Mouse (Mus musculus) layer of hippocampus, adult 9-10 months (tissue): ENCODE results near the gene Gm853.

Experiments
- DNase-seq: peaks from one replicate; pipeline ENCODE4 v3.0.0; 2022; ENCODE audit warnings: low spot score

The Gm853 gene

DNA sequence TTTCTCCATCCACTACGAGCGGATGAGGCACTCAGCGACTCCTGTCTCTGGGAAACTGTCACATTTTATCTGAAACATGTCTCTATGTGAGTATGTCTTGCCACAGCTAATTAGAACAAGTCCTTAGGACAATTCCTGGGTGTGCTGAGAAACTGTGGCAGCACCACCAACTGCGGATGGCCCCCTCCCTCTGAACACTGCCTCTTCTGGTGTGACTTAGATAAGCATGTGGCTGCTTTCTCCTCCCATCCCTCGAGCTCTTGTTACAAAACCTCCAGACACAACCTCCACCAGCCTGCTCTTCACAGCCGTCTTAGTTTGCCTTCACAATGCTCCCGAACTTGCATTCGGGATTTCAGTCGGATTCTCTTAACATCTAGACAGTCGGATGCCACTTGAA, 8.3 kb downstream of the Gm853 start:
- DNase-seq: no peak

DNA sequence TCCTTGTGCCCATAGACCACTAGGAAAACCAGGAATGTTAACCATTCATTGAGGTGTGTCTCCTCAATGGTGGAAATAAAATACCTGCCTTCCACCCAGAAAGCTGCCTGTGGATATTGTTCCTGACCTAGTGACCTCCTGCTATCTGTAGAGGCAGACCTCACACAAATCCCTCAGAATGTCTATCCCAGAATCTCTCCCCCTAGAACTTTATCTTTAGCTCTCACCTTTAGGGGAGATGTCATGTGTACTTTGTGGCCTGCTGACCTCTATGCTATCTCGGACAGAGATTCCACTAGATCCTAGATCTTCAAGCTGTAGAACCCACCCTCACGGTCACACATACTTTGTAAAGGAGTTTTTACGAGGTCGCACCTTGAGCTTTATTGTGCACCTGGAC, 9.0 kb downstream of the Gm853 start:
- no peak for DNase-seq

DNA sequence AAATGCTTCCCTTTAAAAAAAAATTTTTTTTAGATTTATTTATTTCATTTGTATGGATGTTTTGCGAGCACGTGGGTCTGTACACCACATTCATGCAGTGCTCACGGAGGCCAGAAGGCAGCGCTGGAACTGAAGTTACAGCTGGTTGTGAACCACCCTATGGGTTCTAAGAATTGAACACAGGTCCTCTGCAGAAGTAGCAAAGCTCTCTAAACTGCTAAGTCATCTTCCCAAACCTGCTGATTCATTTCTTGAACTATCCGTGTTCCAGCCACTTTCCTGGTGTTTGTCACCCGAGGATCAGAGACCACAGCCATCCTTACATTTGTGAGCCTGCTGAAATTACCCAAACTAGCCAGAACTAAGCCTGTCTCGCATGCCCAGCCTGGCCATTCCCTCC, 9.8 kb downstream of the Gm853 start:
- no peak for DNase-seq

DNA sequence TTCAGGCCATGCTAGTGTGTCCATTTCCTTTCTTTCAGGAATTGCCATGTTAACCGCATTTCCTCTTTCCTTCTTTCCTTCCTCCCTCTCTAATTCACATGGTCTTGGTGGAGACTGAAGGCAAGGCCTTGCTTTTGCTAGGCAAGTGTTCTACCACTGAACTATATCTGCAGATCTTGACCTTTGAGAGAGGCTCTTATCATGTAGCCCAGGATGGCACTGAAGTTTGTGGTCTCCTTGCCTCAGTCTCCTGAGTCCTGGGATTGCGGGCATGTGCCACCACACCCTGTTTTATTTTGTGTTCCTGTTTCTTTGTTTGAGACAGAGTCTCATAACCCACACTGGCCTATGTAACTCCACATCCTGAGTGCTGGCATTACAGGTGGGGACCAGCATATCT, 10.3 kb downstream of the Gm853 start:
- no peak for DNase-seq

DNA sequence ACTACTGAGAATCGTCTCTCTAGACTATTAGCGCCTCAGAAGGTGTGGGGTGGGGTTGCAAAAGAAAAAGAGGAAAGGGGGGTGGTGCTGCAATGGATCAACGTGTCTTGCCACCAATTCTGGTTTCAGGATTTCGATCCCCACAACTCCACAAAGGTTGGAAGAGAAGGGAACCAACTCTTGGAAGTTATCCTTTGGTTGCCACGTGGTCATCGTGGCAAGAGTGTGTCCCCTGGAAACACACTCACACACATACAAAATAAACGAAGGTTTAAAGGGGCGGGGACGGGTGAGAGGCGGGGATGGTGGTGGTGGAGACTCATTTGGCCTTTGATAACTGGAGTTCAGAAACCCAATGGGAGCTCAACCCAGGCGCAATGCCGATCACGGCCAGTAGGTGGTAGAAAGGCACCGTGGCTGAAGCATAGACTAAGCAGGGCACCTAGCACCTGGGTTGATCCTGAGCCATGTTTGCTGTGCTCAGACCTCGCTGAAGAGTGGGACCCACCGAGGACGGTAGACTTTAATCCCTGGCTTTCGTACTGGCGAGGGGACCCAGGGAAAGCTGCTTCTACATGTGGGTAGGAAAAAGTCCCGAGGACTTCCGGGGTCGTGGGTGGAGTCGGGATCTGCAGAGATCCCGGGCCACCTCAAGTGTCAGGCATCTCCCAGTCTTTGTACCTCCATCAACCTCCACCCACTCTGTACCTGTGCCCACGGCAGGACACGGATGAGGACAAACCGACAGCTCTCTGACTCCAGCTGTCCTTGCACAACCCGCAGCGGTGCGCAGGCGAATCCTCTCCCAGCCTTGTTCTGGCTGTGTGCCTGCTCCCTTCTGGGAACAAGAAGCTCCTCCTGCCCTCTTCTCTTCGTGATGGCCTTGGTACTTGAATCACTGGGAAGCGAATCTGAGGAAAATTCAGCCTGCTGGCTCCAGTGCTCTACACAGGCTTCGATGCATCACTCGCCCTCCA, 23.2 kb downstream of the Gm853 start:
- DNase-seq: peak; percentile 76

DNA sequence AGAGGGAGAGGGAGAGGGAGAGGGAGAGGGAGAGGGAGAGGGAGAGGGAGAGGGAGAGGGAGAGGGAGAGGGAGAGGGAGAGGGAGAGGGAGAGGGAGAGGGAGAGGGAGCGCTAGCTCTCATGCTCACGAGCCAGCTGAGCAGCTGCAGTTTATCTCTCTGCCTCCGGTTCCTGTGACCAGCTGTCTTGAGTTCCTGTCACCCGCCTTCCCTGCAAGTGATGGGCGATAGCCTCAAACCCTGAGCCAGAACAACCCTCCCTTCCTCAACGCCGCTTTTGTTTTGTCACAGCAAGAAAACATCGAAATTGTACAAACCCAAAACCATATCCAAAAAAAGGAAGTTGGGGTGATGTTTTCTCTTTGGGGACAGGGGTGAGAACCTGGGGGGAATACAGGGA, 25.7 kb downstream of the Gm853 start:
- DNase-seq: no peak

DNA sequence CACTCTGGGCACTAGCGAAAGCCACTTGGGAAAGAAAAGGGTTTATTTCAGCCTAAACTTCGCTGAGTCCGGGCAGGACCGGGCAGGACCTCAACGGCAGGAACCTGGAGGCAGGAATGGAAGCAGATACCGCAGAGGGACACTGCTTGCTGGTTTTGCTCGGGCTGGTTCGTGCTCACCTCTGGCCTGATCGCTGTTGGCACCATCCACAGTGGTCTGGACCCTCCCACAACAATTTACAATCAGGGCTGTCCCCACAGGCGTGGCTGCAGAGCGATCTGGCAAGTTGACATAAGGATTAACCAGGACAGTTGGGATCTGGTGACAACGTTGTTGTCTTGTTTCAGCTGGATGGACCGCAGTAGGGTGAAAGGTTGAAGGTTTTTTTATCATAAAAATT, 26.3 kb downstream of the Gm853 start:
- no peak for DNase-seq

DNA sequence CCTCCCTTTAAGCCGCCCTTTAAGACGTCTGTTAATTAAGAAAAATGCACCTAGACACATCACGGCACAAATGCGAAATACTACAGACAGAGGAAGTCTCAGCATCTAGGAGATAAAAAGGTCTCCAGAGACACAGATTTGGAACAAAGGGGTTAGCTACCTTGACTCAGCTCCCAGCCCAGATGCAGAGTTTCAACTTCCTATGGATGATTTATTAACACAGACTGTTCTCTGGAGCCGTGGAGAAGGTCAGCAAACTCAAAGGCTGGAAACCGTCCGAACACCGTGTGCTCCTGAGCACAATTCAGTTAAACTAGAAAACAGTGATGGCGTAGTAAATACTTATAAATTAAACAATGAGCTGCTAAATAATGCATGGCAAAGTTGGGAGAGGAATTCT, 29.9 kb downstream of the Gm853 start:
- no peak for DNase-seq

DNA sequence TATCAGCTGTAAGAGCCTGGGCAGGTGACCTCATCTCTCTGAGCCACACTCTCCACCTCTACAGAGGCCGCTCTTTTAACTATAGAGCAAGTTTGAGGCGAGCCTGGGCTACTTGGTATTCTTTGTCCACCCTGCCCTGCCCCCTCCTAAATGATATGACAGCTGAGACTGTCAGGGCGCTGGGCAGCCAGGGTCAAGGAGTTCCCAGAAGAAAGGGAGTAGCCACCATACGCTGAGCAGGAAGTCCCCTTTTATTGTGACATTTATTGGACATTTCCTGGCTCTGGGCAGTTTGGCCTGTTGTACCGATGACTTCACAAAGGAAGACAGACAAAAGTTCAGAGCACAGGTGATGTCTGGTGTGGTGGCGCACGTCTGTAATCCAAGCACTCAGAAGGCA, 32.6 kb downstream of the Gm853 start:
- DNase-seq: no peak

DNA sequence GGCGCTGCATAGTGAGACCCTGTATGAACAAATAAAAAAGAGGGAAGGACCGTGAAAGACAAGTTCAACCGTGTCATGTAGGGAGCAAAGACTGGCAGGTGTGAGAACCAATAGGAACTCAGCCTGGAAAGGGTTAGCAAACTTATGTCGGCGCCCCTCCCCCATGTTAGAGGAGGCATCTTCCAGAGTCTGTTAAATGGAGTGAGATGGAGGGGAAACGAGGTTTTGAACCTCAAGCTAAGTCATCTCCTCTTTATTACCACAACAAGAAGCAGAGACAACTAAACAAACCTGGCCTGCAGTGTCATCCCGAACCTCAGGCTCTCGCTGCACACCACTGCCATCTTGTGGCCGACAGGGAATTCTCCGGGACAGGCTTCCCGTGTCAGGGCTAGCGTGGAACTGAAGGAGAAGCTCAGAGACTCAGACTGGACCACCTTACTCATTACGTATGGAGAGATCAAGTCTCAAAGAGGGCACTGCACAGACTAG, 33.3 kb downstream of the Gm853 start:
- peak; percentile 53 for DNase-seq

DNA sequence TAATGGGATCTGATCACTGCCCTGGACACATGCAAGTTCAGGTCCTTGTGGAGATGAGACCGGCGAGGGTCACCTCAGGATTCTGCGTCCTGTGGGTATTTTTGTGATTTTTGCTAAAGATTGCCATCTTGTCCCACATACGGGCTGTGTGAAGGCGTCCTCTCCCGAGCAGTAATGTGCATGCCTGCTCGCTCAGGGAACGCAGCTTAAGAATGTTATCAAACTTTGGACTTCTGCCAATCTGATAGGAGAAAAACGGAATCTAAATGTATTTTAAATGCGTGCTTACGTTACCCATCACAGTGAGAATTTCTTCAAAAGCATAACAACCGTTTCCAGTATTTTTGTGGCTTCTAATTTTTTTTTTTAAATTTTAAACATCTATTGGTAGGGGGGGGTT, 35.3 kb downstream of the Gm853 start:
- DNase-seq: no peak

DNA sequence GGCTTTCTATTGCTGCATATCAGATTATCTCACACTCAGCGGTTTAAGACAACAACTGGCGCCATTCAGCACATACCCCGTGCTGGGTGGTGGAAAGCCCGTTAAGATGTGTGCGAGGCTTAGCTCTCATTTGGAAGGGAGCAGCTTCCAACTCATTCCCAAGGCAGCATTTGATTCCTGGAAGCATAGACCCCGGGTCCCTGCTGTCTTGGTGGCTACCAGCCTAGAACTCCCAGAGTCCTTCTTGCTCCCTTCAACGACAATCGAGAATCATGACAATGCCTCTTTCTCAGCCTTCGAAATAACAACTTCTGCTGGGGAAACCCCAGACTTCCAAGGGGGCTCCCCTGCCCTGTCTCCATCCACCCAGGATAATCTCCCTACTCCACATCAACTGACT, 35.8 kb downstream of the Gm853 start:
- DNase-seq: no peak

DNA sequence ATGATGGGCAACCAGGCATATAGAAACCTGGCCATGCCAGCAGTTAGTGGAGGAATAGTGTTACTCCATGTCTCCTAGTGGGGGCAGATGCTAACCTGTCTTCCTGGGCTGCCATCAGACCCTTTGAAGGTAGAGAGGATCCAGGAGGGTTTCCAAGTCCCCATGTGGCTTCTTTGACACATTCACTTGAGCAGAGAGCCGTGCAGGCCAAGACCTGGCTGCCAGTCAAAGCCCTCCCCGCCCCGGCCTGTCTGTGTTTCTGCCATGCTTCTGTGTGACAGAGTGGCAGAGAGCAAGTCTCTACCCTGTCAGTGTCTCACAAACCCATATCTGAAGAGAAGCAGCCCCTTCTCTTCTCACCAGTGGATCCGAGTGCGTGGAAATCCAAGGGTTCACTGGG, 38.3 kb downstream of the Gm853 start:
- no peak for DNase-seq

DNA sequence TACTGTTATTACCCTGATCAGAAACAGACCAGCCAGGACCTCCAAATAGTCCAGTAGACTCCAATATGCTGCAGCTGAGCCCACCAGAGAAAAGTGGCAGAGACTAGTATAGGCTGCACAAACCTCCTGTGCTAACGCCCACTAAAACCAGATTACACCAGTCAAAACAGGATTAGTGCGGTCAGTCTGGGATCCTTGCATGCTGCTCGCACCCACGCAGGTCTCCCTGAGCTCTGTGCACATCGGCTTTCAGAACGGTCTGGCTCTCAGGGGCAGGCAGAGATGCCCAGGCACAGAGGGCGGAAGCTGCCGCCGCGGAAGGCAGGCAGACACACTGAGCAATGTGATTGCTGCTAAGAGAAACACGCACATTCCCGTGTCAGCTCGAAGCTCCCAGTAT, 39.2 kb downstream of the Gm853 start:
- no peak for DNase-seq

DNA sequence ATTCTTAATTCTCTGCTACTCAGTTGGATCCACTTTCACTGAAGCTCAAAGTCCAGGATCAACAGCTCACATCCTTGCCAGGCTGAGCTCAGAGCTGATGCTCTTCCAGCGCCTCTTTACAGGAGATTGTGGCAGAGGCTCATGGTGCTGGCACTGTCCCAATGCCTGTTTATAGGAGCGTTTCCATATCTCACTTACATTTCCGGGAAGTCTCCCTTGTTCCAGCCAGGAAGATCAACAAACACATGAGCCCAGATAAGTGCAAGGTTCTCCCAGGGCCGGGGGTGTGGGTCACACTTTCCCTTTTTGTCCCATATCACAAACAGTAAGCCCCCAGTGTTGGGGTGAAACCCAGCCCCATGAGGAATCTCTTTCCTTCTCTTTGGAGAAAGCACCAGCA, 40.3 kb downstream of the Gm853 start:
- DNase-seq: no peak

DNA sequence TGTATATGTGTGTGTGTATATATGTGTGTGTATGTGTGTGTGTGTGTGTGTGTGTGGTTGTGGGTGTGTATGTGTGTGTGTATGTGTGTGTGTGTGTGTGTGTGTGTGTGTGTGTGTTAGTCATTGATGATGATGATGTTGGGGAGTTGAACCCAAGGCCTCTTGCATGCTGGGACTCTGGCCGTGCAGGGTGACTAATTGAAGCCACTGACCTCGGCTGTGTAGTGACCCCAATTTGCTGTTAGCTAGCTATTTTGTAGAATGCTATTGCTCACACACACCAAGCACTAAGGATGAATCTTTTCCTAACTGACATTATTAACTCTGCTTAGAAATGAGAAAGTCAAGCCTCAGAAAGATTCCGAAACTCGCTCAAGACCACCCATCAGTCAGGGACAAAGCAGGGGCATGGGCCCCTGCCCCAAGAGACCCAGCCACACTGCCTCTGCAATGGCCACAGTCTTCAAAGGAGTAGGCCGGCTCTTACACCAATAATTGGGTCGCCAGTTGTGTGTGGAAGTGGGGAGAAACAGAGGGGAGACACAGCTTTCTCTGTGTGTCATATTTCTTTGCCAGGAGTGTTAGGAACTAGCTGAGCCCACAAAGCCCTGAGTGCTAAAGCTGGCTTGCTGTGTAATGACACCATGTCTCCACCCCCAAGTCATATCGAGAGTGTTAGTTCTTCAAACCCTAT, 41.1 kb downstream of the Gm853 start:
- no peak for DNase-seq

DNA sequence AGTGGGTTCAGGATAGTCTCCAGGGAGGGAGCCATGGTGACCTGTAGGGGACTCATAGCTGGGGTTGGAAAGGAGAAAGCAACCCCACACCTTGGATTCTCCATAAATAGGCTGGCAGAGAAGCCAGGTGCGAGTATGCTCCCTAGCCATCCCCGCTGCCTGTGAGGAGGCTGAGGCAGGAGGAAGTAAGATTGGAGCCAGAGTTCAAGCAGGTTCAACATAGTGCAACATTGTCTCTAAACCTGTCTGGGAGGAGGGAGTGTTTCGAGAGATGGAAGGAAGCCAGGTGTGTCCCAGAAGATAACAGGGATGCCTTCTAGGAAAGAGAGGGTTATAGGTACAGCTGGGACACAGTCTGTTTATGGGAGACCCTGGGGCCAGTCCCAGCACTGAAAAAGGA, 42.3 kb downstream of the Gm853 start:
- DNase-seq: no peak

DNA sequence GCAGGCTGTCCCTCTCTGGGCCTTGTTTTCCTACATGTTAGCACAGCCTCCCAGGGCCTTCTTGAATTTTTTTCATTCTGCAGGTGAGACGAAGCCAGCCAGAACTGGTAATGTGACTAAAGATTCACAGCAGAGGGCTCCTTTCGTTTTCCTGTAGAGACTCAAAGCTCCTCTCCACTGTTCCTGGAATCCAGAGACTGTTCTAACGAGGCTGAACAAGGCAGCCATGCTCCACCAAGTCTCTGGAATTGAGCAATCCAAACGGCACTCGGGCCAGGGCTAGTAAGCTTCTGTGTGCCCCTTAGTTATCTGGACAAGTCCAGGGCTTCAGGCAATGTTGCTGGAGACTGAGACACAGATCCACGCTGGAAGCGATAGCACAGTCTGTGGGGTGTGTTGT, 44.7 kb downstream of the Gm853 start:
- DNase-seq: no peak

DNA sequence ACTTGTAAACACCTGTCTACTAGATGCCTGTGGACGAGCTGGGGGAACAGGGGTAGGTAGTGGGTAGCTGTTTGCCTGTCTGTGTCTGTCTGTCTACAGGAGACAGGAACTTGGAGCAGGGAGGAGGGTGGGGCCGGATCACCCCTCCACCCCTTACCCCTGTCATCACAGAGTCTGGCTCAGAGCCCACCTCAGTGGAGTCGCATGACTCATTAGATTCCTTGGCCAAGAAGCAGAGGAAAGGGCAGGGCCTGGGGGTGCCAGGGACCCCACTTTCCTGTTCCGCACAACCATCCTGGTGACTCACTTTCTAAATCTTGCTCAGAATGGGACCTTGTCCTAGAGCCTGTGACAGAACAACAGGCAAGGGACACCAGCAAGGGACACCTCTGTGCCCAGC, 45.1 kb downstream of the Gm853 start:
- DNase-seq: no peak

DNA sequence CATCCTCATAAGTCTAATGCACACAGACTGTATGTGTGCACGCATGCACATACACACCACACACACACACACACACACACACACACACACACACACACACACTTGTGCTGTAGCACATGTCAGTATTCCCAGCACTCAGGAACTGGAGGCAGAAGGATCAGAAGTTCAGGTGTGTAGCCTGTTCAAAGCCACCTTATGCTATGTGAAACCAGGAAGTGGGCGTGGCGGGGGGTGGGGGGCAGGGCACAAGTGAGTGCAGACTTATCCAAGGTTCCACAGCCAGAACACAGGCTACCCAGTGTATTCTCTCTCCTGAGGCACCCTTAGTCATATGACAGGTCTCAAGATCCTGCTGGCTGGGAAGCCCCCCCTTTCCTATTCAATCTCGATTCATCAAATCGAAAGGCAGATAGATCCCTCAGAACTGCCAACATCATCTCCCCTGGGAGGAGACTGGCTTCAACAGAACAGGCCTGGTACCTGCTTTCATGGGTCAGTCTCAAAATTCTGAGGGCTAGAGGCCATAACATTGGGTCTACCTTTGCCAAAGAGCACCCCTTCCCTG, 46.0 kb downstream of the Gm853 start:
- DNase-seq: no peak

DNA sequence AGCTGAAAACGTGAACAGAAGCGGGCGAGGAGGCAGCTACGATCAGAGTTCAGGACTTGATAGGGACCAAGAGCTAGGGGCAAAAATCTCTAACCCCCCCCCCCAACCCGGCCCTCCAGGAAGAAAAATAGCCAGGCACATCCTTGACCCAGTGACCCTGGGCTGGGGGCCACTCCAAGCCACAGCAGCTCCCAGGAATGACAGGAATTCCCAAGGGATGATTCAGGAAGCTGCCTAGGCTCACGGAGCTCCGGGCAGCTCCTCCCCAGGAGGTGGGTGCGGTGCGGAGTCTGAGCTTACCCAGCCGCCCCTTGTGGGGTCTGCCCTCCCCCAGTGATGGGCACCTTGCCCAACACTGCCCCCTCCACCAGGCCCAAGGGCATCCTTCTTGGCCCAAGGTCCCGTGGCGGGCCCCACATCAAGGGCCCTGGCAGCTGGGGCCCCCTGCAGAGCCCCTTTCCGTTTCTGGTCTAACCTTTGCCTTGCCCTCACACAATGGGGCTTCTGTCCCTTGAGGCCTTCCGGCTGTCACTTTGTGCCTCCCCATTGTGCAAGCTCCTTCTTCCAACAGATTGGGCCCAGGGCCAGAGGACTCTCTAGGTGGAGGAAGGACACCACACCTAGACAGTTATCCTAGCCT, 47.0 kb downstream of the Gm853 start, which contains the start of gene Tinagl1:
TSS of gene Tinagl1 (minus strand) at position 51 of the 640 bp plus-strand sequence.
- no peak for DNase-seq

DNA sequence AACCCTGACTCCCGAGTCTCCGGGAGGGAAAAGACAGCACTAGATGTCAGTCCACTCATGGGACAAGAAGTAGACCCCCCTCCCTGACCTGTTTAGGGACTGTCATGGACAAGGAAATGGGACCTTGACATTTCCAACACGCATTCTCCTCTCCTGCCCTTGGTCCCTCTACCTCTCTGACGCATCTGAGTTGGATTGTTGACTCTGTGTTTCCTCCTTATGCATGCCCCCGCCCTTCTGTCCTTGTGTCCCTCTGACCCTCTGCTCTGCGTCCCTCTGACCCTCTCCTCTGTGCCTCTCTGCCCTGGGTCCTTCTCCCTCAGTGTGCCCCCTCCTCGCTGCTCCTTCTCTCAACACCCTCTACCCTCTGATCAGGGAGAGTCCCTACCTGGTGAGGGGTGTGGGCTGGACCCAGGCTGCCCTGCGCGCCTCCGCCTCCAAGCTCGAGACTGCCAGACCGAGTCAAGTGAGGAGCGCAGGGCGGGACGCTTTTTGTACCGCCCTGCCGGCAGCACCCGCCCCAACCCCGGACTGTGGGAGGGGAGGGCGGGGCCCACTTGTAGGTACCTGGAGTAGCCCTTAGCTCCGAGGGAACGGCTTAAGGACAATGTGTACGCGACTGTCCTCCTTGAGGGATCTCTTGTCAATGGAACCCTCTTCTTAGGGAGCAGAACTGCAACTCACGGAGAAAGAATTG, 47.7 kb downstream of the Gm853 start:
- no peak for DNase-seq
